Mouse (Mus musculus): ENCODE data around the gene Tmem208. TPM values are rescaled to one million over a fixed set of nuclear protein-coding genes. Genes with fewer than 3 reads are reported as not detected.

The Tmem208 gene
- total and polyA plus RNA-seq, 3 experiments: 94.5 to 149 TPM; not detected in 1

GRCm38 (mm10) chr8:105323183-105323582 lies 3.0 kb upstream of the Tmem208 start:
- Histone ChIP-seq H3K9me3 (replicated peaks; ENCODE audit: insufficient read depth, low read length) (no peaks in the 10 kb centered on the region), H3K4me3 (ENCODE audit: control insufficient read depth in 1 of 2, insufficient read depth in 1 of 2, low read depth in 2 of 2, low read length in 2 of 2) (no peak overlapping the region; a peak in 1 of 4 replicates), H3K9ac (ENCODE audit: control insufficient read depth, low read depth, low read length, poor library complexity, severe bottlenecking) (no peak overlapping the region), H3K27ac (ENCODE audit: control insufficient read depth, low read depth, low read length) (peak overlapping the region; percentile 44), H3K36me3 (ENCODE audit: control insufficient read depth in 1 of 2, insufficient read depth in 2 of 2, low read length in 2 of 2) (peaks cover 5 to 37% of the 10 kb centered on the region in 2 experiments; a peak in 3 of 4 replicates), H3K4me1 (ENCODE audit: control insufficient read depth in 1 of 2, insufficient read depth in 2 of 2, low read length in 2 of 2) (peaks cover 18 to 34% of the 10 kb centered on the region in 2 experiments), H3K27me3 (ENCODE audit: control insufficient read depth in 1 of 2, insufficient read depth in 2 of 2, low read length in 2 of 2) (no peaks in the 10 kb centered on the region), H3K79me2 (ENCODE audit: control insufficient read depth, insufficient read depth, low read length, poor library complexity) (peaks cover 20% of the 10 kb centered on the region)
- peak; percentile 71 for DNase-seq (ENCODE audit: low read depth, low spot score)
- TF ChIP-seq ZC3H11A (IDR thresholded peaks at IDR 0.05; ENCODE audit: low read depth, low read length) (no peak), MAZ (IDR thresholded peaks at IDR 0.05; ENCODE audit: low read depth, low read length) (no peak), ETS1 (IDR thresholded peaks at IDR 0.05; ENCODE audit: low read depth, low read length) (0 out of 2 replicates have a peak, but pooled peaks have one; percentile 20), TAL1 (IDR thresholded peaks at IDR 0.05; ENCODE audit: low read length) (peak; percentile 88), TCF12 (IDR thresholded peaks at IDR 0.05; ENCODE audit: low read depth, low read length) (peak; percentile 83), NELFE (IDR thresholded peaks at IDR 0.05; ENCODE audit: low read depth, low read length) (no peak), POLR2AphosphoS2 (IDR thresholded peaks at IDR 0.05; ENCODE audit: low read length) (peak; percentile 30; the same call in 1 of the 2 replicates), ZKSCAN1 (IDR thresholded peaks at IDR 0.05; ENCODE audit: low read depth, low read length) (no peak), MXI1 (IDR thresholded peaks at IDR 0.05; ENCODE audit: low read depth, low read length) (no peak), EP300 (IDR thresholded peaks at IDR 0.05; ENCODE audit: low read depth in 1 of 2, low read length in 2 of 2) (peak; percentile 78 to 80), RCOR1 (IDR thresholded peaks at IDR 0.05; ENCODE audit: low read depth, low read length) (peak; percentile 56; the same call in 1 of the 2 replicates), RAD21 (IDR thresholded peaks at IDR 0.05; ENCODE audit: low read depth, low read length) (no peak), ZMIZ1 (IDR thresholded peaks at IDR 0.05; ENCODE audit: low read depth, low read length) (no peak), POLR2A (IDR thresholded peaks at IDR 0.05; ENCODE audit: control insufficient read depth in 1 of 2, insufficient read depth in 1 of 2, low read depth in 1 of 2, low read length in 2 of 2, poor library complexity in 1 of 2) (no peak), TBP (IDR thresholded peaks at IDR 0.05; ENCODE audit: low read depth, low read length) (no peak), JUND (IDR thresholded peaks at IDR 0.05; ENCODE audit: low read depth, low read length) (no peak), NRF1 (IDR thresholded peaks at IDR 0.05; ENCODE audit: insufficient read depth, low read depth, low read length, poor library complexity, severe bottlenecking) (no peak), GATA1 (IDR thresholded peaks at IDR 0.05; ENCODE audit: low read depth, low read length) (peak; percentile 78), MYB (IDR thresholded peaks at IDR 0.05; ENCODE audit: low read depth, low read length) (no peak), MYC (IDR thresholded peaks at IDR 0.05; ENCODE audit: low read depth, low read length) (no peak), MAX (IDR thresholded peaks at IDR 0.05; ENCODE audit: low read length) (no peak), ZNF384 (IDR thresholded peaks at IDR 0.05; ENCODE audit: low read depth, low read length) (no peak)

GRCm38 (mm10) chr8:105325641-105326093 lies 487 bp upstream of the Tmem208 start:
- DNase-seq (ENCODE audit: low read depth, low spot score): no peak
- peak overlapping the region; percentile 81 to 88 for H3K4me3 ChIP-seq (ENCODE audit: control insufficient read depth in 1 of 2, insufficient read depth in 1 of 2, low read depth in 2 of 2, low read length in 2 of 2)
- no peaks in the 10 kb centered on the region for H3K9me3 ChIP-seq (replicated peaks; ENCODE audit: insufficient read depth, low read length)
- peak overlapping the region; percentile 84 for H3K9ac ChIP-seq (ENCODE audit: control insufficient read depth, low read depth, low read length, poor library complexity, severe bottlenecking)
- H3K79me2 ChIP-seq (ENCODE audit: control insufficient read depth, insufficient read depth, low read length, poor library complexity): peaks cover 20% of the 10 kb centered on the region
- TF ChIP-seq MYB (IDR thresholded peaks at IDR 0.05; ENCODE audit: low read depth, low read length): no peak
- no peak for TF ChIP-seq TAL1 (IDR thresholded peaks at IDR 0.05; ENCODE audit: low read length)
- TF ChIP-seq MAZ (IDR thresholded peaks at IDR 0.05; ENCODE audit: low read depth, low read length): no peak
- no peak for TF ChIP-seq TCF12 (IDR thresholded peaks at IDR 0.05; ENCODE audit: low read depth, low read length)
- TF ChIP-seq CTCF (IDR thresholded peaks at IDR 0.05 in 2 of 3, conservative IDR thresholded peaks at IDR 0.05 in 1 of 3; ENCODE audit: control insufficient read depth in 1 of 3, insufficient read depth in 1 of 3, low read depth in 2 of 3, low read length in 3 of 3, poor library complexity in 1 of 3, severe bottlenecking in 1 of 3): no peak
- no peak for TF ChIP-seq KAT2A (conservative IDR thresholded peaks at IDR 0.05; ENCODE audit: low read depth, low read length)
- TF ChIP-seq HCFC1 (IDR thresholded peaks at IDR 0.05; ENCODE audit: low read depth, low read length): no peak
- no peak for TF ChIP-seq CHD2 (IDR thresholded peaks at IDR 0.05; ENCODE audit: low read length)
- no peak for TF ChIP-seq ETS1 (IDR thresholded peaks at IDR 0.05; ENCODE audit: low read depth, low read length)
- no peak for TF ChIP-seq USF1 (IDR thresholded peaks at IDR 0.05; ENCODE audit: low read depth, low read length)
- TF ChIP-seq ZMIZ1 (IDR thresholded peaks at IDR 0.05; ENCODE audit: low read depth, low read length): no peak
- no peak for TF ChIP-seq MAX (IDR thresholded peaks at IDR 0.05; ENCODE audit: low read length)
- no peak for TF ChIP-seq POLR2AphosphoS5 (IDR thresholded peaks at IDR 0.05; ENCODE audit: borderline replicate concordance, low read depth, low read length)
- no peak for TF ChIP-seq E2F4 (IDR thresholded peaks at IDR 0.05; ENCODE audit: borderline replicate concordance, low read depth, low read length)
- no peak for TF ChIP-seq USF2 (IDR thresholded peaks at IDR 0.05; ENCODE audit: borderline replicate concordance in 1 of 2, insufficient read depth in 1 of 2, low read depth in 1 of 2, low read length in 2 of 2)
- no peak for TF ChIP-seq JUND (IDR thresholded peaks at IDR 0.05; ENCODE audit: low read depth, low read length)
- H3K36me3 ChIP-seq (ENCODE audit: control insufficient read depth in 1 of 2, insufficient read depth in 2 of 2, low read length in 2 of 2): peaks cover 10 to 34% of the 10 kb centered on the region in 2 experiments
- H3K4me1 ChIP-seq (ENCODE audit: control insufficient read depth in 1 of 2, insufficient read depth in 2 of 2, low read length in 2 of 2): peaks cover 18 to 29% of the 10 kb centered on the region in 2 experiments
- no peaks in the 10 kb centered on the region for H3K27me3 ChIP-seq (ENCODE audit: control insufficient read depth in 1 of 2, insufficient read depth in 2 of 2, low read length in 2 of 2)
- peak overlapping the region; percentile 43 for H3K27ac ChIP-seq (ENCODE audit: control insufficient read depth, low read depth, low read length)
